Mouse (Mus musculus): Measurements from ENCODE around the gene Qrich2.
"Not testable (repeated sequence)": the region's sequence is repeated elsewhere in the genome, so short reads cannot be mapped to it uniquely, and the experiment has no call there.

Qrich2 gene

GRCm38 (mm10) chr11:116489771-116490231 lies 23.8 kb upstream of the Qrich2 start:
- no peak for DNase-seq (ENCODE audit: low spot score in 2 of 2)

- DNase-seq (ENCODE audit: low spot score in 2 of 2), result no peak
Observed at GRCm38 (mm10) chr11:116488693-116489375, 22.8 kb upstream of the Qrich2 start.

GRCm38 (mm10) chr11:116488207-116488606 lies 22.2 kb upstream of the Qrich2 start:
- DNase-seq (ENCODE audit: low spot score in 2 of 2), result no peak

GRCm38 (mm10) chr11:116484261-116484660 lies 18.2 kb upstream of the Qrich2 start:
- no peak for DNase-seq (ENCODE audit: low spot score in 2 of 2)

GRCm38 (mm10) chr11:116481776-116482175 lies 15.7 kb upstream of the Qrich2 start:
- no peak for DNase-seq (ENCODE audit: low spot score in 2 of 2)

GRCm38 (mm10) chr11:116480975-116481374 lies 14.9 kb upstream of the Qrich2 start:
- DNase-seq (ENCODE audit: low spot score in 2 of 2), result no peak

- no peak for DNase-seq (ENCODE audit: low spot score in 2 of 2)
Observed at GRCm38 (mm10) chr11:116479832-116480231, 13.8 kb upstream of the Qrich2 start.

GRCm38 (mm10) chr11:116478978-116479377 lies 12.9 kb upstream of the Qrich2 start:
- DNase-seq (ENCODE audit: low spot score in 2 of 2), result no peak

GRCm38 (mm10) chr11:116477160-116477759 lies 11.2 kb upstream of the Qrich2 start:
- no peak for DNase-seq (ENCODE audit: low spot score in 2 of 2)

GRCm38 (mm10) chr11:116476696-116477095 lies 10.7 kb upstream of the Qrich2 start:
- no peak for DNase-seq (ENCODE audit: low spot score in 2 of 2)

- DNase-seq (ENCODE audit: low spot score in 2 of 2), result no peak
Observed at GRCm38 (mm10) chr11:116476041-116476440, 10.0 kb upstream of the Qrich2 start.

GRCm38 (mm10) chr11:116472275-116472674 lies 6.2 kb upstream of the Qrich2 start:
- DNase-seq (ENCODE audit: low spot score in 2 of 2), result no peak

GRCm38 (mm10) chr11:116470896-116471295 lies 4.9 kb upstream of the Qrich2 start:
- DNase-seq (ENCODE audit: low spot score in 2 of 2), result no peak

- DNase-seq (ENCODE audit: low spot score in 2 of 2), result no peak
Observed at GRCm38 (mm10) chr11:116470249-116470648, 4.2 kb upstream of the Qrich2 start.

GRCm38 (mm10) chr11:116468338-116468737 lies 2.3 kb upstream of the Qrich2 start:
- not testable (repeated sequence) for DNase-seq (ENCODE audit: low spot score in 2 of 2)

GRCm38 (mm10) chr11:116463833-116464232 lies 2.2 kb downstream of the Qrich2 start:
- peak; percentile 61 to 75 for DNase-seq (ENCODE audit: low spot score in 2 of 2)

GRCm38 (mm10) chr11:116463338-116463737 lies 2.7 kb downstream of the Qrich2 start:
- no peak for DNase-seq (ENCODE audit: low spot score in 2 of 2)

- DNase-seq (ENCODE audit: low spot score in 2 of 2), result no peak
Observed at GRCm38 (mm10) chr11:116459786-116460185, 6.3 kb downstream of the Qrich2 start.

- DNase-seq (ENCODE audit: low spot score in 2 of 2), result no peak
Observed at GRCm38 (mm10) chr11:116456234-116456633, 9.8 kb downstream of the Qrich2 start.

- DNase-seq (ENCODE audit: low spot score in 2 of 2), result no peak
Observed at GRCm38 (mm10) chr11:116453889-116454288, 12.2 kb downstream of the Qrich2 start.

- no peak for DNase-seq (ENCODE audit: low spot score in 2 of 2)
Observed at GRCm38 (mm10) chr11:116449341-116449740, 16.7 kb downstream of the Qrich2 start.

- DNase-seq (ENCODE audit: low spot score in 2 of 2), result no peak
Observed at GRCm38 (mm10) chr11:116447822-116448221, 18.2 kb downstream of the Qrich2 start.

- DNase-seq (ENCODE audit: low spot score in 2 of 2), result no peak
Observed at GRCm38 (mm10) chr11:116446308-116446887, 19.6 kb downstream of the Qrich2 start.

Data from frontal cortex, postnatal 14 days (tissue).